Mouse (Mus musculus) ES-E14 (cell line): ENCODE data around the gene Tex38.

Source experiments
- CHD2 ChIP-seq: IDR thresholded peaks from 2 replicates; pipeline ENCODE4 v1.6.1; 2014; ENCODE audit warnings: mild to moderate bottlenecking, low read depth, low read length, inconsistent platforms
- HCFC1 ChIP-seq: IDR thresholded peaks from 2 replicates; pipeline ENCODE4 v1.6.1; 2012; ENCODE audit warnings: low read length, inconsistent platforms, borderline replicate concordance; ENCODE audit not compliant: insufficient read depth
- MAFK ChIP-seq: IDR thresholded peaks from 2 replicates; pipeline ENCODE4 v1.6.1; 2014; ENCODE audit warnings: mild to moderate bottlenecking, low read depth, low read length, inconsistent platforms; ENCODE audit not compliant: insufficient read depth
- ZC3H11A ChIP-seq: IDR thresholded peaks from 2 replicates; pipeline ENCODE4 v1.6.1; 2012; ENCODE audit warnings: low read depth, mild to moderate bottlenecking, inconsistent platforms, low read length, borderline replicate concordance
- ZNF384 ChIP-seq: IDR thresholded peaks from 2 replicates; pipeline ENCODE4 v1.6.1; 2012; ENCODE audit warnings: low read depth, low read length, inconsistent platforms

GRCm38 (mm10) chr4:115790864-115791263, 10.0 kb upstream of the Tex38 start:
- TF ChIP-seq ZC3H11A = no peak
- TF ChIP-seq MAFK = no peak
- TF ChIP-seq ZNF384 = no peak
- no peak for TF ChIP-seq CHD2
- no peak for TF ChIP-seq HCFC1
